Mouse (Mus musculus): ENCODE measurements around the gene 1700034J05Rik. TPM values are rescaled to one million over a fixed set of nuclear protein-coding genes. Genes with fewer than 3 reads are reported as not detected.
A peak's percentile ranks its signal among the peaks of the same experiment; 100 is the strongest.

1700034J05Rik gene
- total and polyA plus RNA-seq, 3 experiments: not detected

DNA sequence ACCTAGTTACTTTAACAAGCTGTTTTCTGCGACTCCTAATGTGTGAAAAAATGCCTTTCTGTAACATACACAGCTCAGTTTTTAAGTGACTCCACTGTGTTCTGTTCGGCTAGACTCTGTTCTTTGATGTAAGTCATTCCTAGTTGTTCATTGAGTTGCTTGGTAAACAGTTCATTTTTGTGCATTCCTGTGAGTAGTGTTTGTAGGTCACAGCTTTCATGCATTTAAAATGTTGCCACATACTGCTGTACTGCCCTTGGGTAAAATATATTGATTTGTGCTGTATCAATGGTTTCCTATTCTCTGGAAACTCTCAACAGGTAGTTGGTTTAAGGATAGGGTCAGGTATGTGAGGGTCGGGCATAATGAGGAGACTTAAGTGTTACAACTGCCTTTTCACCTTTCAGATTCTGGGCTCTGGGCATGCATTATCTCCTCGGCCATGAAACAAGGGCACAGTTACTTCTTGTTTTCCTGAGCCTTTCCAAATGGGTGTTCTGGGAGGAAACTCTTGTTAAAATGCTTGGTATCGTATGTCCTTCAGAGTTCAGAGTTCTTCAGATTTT lies 27.7 kb downstream of the 1700034J05Rik start:
- DNase-seq: no peak

DNA sequence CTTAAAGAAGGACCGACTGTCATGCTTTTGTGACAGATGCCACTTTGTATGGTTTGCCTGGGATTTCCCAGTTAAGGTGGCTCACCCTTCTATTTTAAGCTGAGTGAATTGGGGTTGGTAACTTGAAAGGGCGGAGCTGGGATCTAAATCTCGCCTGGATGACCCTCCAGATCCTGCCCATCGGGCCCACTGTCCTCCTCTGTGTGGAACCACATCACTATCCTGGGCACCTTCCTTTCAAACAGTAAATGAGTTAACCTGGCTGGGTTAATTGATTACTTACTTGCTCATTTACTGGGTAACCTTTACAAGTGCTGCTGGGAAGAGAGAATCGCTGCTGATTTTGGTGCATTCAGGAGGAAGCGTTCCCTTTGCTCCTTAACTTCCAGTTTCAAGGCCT lies 35.9 kb downstream of the 1700034J05Rik start:
- no peak for DNase-seq

DNA sequence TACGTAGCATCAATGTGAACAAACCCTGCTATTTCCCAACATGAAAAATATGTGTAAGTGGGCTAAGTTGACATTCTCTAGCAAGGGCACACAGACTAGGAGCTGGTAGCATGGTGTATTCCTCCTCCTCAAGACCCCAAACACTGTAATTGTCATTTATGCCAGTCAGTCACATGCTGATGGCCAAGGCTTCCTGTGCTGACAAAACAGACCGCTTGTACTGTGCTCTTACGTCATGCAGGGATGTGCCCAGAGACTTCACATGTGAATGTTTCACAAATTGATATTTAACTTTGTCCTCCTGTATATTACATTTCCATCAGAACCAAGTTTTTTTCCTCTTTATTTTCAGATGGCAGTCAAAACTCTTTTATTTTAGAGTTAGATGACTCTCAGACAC lies 36.8 kb downstream of the 1700034J05Rik start:
- no peak for DNase-seq

DNA sequence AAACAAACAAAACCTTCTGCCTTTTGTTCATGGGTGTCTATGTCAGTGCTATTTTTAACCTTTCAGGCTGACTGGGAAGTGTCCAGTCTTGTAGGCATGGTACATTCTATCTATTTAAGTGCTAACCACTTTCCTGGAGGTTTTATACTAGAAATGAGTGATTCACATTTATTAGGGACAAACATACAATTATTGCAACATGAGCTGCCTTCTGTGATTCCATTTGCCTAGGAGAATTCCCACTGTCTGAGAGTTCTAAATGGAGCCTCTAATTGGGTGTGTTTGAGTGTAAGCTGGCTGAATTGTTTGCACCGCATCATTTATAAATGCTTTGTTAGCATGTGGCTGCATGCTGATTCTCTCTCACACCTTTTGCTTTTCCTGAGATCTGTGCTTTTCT lies 38.4 kb downstream of the 1700034J05Rik start:
- no peak for DNase-seq

DNA sequence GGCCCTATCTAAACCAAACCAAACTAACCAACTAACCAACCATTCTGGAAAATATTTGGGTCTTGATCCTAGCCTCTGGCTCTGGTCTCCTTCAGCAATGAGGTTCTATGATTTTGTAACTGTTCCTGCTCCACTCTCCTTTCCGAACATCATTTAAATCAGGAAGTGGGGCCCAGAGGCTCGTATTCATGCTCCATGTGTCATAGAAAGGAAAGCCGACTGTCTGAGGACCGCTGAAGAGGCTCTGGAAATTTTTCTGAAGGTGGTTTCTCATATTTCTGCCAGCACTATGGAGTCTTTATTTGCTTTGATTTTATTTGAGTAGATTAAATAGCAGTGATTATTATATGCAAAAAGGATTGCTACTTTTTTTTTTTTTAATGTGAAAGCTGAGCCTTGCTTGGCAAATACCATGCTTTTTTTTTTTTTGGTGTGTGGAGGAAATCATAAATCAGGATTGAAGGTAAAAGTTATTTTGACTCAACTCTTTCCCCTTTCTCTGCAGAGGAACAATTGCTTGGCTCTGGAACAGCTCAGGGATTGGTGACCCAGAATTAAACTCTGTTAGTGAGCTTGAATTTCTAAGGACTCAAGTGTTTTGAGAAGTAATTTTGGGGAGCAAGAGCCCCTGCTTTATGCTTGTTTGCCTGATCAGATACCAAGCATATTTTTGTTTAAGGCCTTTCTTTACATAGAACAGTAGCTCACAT lies 40.6 kb downstream of the 1700034J05Rik start:
- no peak for DNase-seq

DNA sequence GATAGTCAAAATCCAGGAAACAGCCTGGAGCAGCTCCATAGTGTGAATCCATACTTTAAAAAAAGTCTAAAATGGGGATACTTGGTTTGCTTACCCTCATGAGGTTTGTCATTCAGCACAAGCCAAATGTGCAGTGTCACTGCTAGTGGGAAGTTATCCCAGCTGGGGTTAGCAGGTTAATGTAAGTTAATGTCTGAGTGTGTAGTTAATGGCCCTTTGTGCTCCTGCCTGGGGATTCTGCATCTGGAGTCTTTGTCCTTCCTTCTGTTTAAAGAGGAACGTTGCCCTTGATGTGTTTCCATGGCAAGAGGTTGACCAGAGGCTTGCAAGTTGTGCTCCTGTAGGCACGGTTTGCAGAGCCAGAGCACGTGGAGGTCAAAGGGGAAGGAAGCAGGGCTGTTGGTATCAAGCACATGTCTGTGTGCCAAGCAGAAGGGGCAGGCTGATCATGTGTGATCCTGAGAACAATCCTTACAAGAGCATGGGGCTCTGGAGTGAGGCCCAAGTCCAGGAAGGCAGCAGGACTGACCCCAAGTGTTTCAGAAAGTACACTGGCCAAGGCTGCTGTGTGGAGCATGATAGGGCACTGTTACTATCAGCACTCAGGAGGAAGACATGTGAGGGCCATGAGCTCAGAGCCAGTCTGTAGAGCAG lies 41.3 kb downstream of the 1700034J05Rik start:
- DNase-seq: peak; percentile 59

DNA sequence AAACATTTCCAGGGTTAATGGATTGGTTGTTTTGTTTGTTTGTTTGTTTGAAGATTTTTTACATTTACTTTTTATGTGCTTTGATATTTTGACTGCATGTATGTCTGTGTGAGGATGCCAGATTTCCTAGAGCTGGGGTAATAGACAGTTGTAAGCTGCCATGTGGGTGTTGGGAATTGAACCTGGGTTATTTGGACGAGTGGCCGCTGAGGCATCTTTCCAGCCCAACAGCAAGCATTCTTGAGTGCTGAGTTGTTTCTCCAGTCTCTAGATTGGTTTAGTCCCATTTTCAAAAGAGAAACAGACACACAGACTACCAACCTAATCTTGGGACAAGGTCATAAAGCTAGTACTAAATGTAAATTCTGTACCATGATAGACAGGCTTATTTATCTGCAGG lies 43.4 kb downstream of the 1700034J05Rik start:
- DNase-seq: no peak

DNA sequence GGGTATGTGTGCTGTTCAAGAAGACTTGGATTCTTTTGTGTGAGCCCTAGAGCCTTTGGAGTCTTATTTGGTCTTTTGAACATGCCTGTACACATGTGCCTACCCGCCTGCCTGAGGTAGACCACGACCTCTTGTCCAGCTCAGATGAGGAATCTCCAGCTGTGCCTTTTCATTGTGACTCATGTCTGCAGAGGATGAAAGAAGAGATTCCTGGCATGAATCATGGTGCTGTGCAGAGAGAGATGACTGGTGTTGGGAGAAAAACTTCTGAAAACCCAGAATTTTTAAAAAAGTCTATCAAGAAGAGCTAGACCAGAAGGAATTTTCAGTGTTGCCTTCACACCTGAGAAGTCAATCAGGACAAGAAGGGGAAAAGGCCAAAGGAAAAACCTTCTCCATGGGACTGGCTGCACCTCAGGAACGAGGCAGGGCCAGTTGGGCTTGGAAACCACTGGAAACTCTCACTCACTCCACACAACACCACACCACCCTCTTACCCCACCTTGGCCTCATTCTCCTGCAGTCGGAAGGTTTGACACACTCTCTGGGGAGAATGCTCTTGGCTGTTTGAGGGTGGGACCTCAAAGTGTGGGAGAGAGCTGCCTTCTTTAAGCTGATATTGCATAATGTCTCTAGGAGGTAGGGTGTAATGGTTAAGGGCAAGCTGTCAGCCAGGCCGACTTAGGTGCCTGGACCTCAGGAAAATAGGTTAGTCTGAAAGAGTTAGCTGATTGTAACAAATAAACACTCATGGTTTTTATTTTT lies 44.3 kb downstream of the 1700034J05Rik start:
- DNase-seq: peak; percentile 56

DNA sequence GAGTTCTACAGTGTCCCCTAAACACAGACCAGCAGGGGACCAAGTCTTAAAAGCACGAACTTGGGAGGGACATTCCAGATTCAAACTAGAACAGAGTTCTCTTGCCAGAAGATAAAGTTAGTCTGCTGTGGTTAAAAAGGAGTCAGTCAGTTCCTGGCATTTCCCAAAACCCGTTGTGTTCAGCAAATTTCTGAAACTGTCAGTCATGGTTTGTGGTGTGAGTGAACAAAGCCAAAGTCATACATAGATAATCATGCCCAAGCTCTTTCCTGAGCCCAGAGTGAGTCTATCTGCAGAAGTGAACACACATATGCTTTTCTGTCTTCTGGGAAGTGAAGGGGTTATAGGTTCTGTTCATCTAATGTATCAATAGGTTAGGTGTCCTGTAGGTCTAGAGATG lies 45.4 kb downstream of the 1700034J05Rik start:
- DNase-seq: no peak

DNA sequence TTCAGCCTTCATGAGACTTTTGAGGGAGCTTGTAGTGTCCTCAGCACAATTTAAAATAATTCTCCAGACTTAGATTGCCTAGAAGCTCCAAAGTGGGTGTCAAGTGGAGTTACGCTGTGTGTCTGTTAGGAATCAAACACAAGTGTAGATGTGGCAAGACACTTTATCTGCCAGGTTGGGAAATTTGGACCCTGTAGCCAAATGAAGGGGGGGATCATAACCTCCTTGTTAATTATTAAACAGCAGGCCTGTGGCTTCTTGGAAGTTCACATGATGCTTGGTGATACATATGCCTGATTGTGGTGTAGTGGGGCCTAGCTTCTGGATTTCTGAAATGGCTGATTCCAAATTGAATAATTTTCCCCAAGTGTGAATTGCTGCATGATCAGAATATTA lies 46.4 kb downstream of the 1700034J05Rik start:
- no peak for DNase-seq

DNA sequence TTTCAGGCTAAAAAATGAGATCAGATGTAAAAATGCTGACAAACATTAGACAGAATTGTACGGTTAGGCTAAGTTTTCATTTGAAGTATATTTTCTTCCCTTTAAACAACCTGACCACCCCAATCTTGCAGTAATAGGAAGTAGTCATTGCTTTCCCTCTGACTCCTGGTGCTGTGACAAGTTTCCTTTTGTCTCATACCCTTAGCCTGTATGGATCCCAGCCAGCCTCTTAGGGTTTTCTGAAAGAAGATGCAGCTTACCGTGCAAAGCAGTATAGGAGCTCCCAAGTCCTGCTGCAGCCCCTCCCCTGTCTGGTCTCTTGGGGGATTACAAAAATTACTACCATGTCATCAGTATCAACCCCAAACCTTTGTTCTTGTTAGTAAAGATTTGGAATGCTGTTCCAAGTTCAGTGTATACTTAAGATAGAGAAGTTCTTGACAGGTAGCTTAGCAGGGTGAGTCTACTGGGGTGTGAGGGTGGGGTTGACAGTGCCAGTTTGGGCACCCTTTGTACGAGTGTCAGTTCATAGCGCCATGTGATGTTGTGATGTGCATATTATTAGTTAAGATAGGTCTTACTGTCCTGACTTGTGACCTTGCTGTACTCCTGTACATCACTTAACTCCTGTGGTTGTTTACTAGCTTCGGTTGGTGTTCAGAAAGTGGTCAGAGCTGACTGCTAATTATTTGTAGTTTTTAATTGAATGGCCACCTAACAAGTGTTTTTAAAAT lies 47.0 kb downstream of the 1700034J05Rik start:
- no peak for DNase-seq

DNA sequence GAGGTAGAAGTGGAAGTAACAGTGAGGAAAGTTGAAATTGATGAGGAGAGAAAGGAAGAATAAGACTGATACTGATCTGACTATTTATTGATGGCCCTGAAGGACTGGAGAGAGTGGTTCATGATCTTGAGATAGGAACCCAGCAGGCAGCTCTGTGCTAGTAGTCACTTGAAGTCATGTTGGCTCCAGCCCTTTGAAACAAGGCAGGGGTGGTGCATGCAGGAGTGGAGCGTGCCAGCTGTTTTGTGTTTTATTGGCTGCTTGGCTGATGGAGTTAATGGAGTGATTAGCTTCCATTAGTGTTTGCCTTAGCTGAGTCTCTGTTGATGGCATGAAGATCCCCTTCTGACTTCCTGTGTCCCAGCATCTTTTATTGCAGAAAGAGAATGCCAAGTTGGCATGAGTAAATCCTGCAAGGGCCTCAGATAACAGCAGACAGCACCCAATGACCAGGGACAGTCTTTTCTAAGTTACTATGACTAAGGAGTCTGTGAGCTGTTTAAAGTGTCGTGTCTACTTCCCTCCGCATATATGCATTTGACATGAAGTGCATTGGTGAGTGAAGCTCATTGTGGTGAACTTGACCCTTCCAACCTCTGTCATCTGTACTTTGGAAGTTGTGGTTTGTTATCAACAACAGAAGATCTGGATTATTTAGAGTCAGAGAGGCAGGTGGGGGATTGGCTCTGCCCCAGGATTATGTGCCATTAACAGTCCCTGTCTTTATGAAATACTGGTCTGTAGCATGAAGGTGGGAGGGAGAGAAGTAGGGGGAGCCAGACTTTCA lies 48.0 kb downstream of the 1700034J05Rik start:
- DNase-seq: no peak

DNA sequence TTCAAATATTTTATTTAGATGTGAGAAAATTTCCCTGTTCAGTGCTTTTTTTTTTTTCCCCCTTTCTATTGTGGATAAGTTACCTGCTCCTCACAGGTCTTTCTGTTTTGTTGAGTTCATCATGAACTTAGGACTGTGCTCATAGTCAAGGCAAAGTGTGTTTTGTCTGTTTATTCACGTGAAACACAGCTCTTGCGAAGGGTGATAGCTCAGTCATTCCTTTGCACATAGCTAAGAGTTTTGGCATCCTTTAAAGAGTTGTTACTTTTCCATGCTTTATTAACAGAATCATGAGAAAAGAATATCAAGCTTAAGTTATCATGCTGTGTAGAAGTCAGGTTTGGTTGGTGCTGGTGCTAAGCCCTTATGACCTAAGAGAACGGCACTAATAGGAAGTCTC lies 49.5 kb downstream of the 1700034J05Rik start:
- no peak for DNase-seq

DNA sequence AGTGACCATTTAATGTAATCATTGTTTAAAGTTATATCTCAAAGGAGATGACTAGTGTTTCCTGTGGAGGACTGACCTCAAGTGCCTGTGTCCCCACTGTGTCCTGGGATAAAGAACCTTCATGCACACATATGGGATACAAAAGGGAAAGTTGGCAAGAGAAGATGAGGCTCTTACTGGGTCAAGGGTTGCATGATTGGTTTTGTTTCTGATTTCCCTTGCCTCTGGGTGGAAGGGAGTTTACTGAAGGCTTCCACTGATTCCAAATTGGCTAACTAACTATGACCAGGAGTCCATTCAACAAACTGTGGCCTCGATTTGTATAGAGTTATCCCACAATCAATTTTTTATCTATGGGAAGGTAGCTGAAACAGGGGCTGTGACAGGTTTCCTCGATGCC lies 50.6 kb downstream of the 1700034J05Rik start:
- no peak for DNase-seq

DNA sequence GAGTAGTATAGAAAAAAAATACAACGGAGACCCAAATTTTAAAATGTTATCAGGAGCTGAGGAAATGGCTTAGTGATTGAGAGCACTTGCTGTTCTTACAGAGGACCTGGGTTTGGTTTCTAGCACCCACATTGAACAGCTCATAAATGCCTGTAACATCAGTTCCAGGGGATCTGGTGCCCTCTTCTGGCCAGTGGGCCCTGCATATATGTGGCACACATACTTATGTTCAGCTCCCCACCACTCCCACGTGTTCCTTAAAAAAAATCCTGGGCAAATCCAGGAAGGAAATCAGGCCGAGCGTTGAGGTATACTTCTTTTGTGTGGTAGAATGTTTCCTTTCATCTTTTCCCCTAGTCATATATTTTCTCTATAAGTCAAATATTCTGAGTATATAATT lies 52.3 kb downstream of the 1700034J05Rik start:
- DNase-seq: no peak

Other genes with a start within 250 kb of the 1700034J05Rik start
- 10 to 100 TPM; 19.7 to 21.7 TPM for gene Stk38l, start 229.4 kb downstream of the 1700034J05Rik start, total RNA-seq (2021)
- 0.97 and 1.6 TPM in 2 replicates for gene Stk38l, start 229.4 kb downstream of the 1700034J05Rik start, polyA plus RNA-seq (2012; rRNA removed)
- 1 to 10 TPM; 1.6 TPM for gene Arntl2, start 158.4 kb downstream of the 1700034J05Rik start, total RNA-seq (2021)
- gene Arntl2, start 158.4 kb downstream of the 1700034J05Rik start, polyA plus RNA-seq (2012; rRNA removed): 6.1 and 8.9 TPM in 2 replicates
- not detected for gene Smco2, start 104.3 kb downstream of the 1700034J05Rik start, total RNA-seq (2021)
- gene Smco2, start 104.3 kb downstream of the 1700034J05Rik start, polyA plus RNA-seq (2012; rRNA removed): not detected in 2 replicates
- 10 to 100 TPM; 78.9 to 99.7 TPM for gene Ppfibp1, start 65.9 kb downstream of the 1700034J05Rik start, total RNA-seq (2021)
- 10.8 and 12.9 TPM in 2 replicates for gene Ppfibp1, start 65.9 kb downstream of the 1700034J05Rik start, polyA plus RNA-seq (2012; rRNA removed)
- gene Rep15, start 78.2 kb upstream of the 1700034J05Rik start, total RNA-seq (2021): 1 to 10 TPM in 1 of 2 experiments, under 1 TPM in 1; 0.72 to 1.3 TPM
- 0.08 and 0.15 TPM in 2 replicates for gene Rep15, start 78.2 kb upstream of the 1700034J05Rik start, polyA plus RNA-seq (2012; rRNA removed)
- 100 to 1,000 TPM in 1 of 2 experiments, 10 to 100 TPM in 1; 62.7 to 106 TPM for gene Mrps35, start 88.3 kb upstream of the 1700034J05Rik start, total RNA-seq (2021)
- gene Mrps35, start 88.3 kb upstream of the 1700034J05Rik start, polyA plus RNA-seq (2012; rRNA removed): 5.9 and 6.7 TPM in 2 replicates
- not detected for gene Mansc4, start 132.6 kb upstream of the 1700034J05Rik start, total RNA-seq (2021)
- gene Mansc4, start 132.6 kb upstream of the 1700034J05Rik start, polyA plus RNA-seq (2012; rRNA removed): 0.52 and 0.54 TPM in 2 replicates
- gene Klhl42, start 137.0 kb upstream of the 1700034J05Rik start, total RNA-seq (2021): 10 to 100 TPM; 20.9 to 21.3 TPM
- 16.4 and 20.6 TPM in 2 replicates for gene Klhl42, start 137.0 kb upstream of the 1700034J05Rik start, polyA plus RNA-seq (2012; rRNA removed)